Mouse (Mus musculus) midbrain, embryonic 11.5 days (tissue): ENCODE results near the gene Ppfibp2. TPM values are rescaled to one million over a fixed set of nuclear protein-coding genes. Genes with fewer than 3 reads are reported as not detected.

Experiments used
- ATAC-seq: fragments of 200-750 bp; cut with Nextera tagmentation; 2 replicates; pipeline ENCODE4 v1.8.0; 2017; ENCODE audit warnings: moderate TSS enrichment, moderate library complexity; ENCODE audit not compliant: low FRiP score
- DNase-seq: peaks from one replicate; pipeline ENCODE4 v3.0.0; 2015; ENCODE audit warnings: low spot score; ENCODE audit errors: missing footprints
- H3K27ac ChIP-seq: fragments of 300-500 bp; sonication (generic); 2 replicates; pipeline ENCODE4 v1.5.1; 2014; ENCODE audit warnings: low read depth, low read length
- H3K27me3 ChIP-seq: fragments of 300-500 bp; sonication (generic); 2 replicates; pipeline ENCODE4 v1.6.1; 2014; ENCODE audit warnings: mild to moderate bottlenecking, low read length, moderate library complexity, mixed read lengths; ENCODE audit not compliant: control insufficient read depth, insufficient read depth
- H3K36me3 ChIP-seq: fragments of 300-500 bp; sonication (generic); 2 replicates; pipeline ENCODE4 v1.6.1; 2014; ENCODE audit warnings: mild to moderate bottlenecking, low read length, moderate library complexity, mixed read lengths; ENCODE audit not compliant: control insufficient read depth, insufficient read depth
- H3K4me1 ChIP-seq: fragments of 300-500 bp; sonication (generic); 2 replicates; pipeline ENCODE4 v1.6.1; 2014; ENCODE audit warnings: low read length; ENCODE audit not compliant: control insufficient read depth, insufficient read depth
- H3K4me2 ChIP-seq: fragments of 300-500 bp; sonication (generic); 2 replicates; pipeline ENCODE4 v1.6.1; 2014; ENCODE audit warnings: mild to moderate bottlenecking, moderate library complexity
- H3K4me3 ChIP-seq: fragments of 300-500 bp; sonication (generic); 2 replicates; pipeline ENCODE4 v1.5.1; 2014; ENCODE audit warnings: low read depth, low read length
- H3K9ac ChIP-seq: fragments of 300-500 bp; sonication (generic); 2 replicates; pipeline ENCODE4 v1.6.1; 2014; ENCODE audit warnings: low read length
- H3K9me3 ChIP-seq: fragments of 300-500 bp; sonication (generic); 2 replicates; pipeline ENCODE4 v1.6.1; 2016; ENCODE audit warnings: low read length; ENCODE audit not compliant: control insufficient read depth
- WGBS: fragments of 180-500 bp; shearing (Covaris S2); extraction: QIAGEN DNeasy Blood & Tissue Kit; methylation state at CpG from one replicate; pipeline ENCODE4 v1.1.7; 2014; 5-methylcytosine and 5-hydroxymethylcytosine counted together
- polyA plus RNA-seq: library from polyadenylated mRNA; unstranded; fragments of >200 nt; fragmentation: Nextera tagmentation; extraction: Ambion mirVana; gene quantifications from 2 replicates; pipeline ENCODE4 v1.2.1, GENCODE M21; 2014

The Ppfibp2 gene
- polyA plus RNA-seq, 1 experiment from 2014 or later, result 2.9 TPM

- Histone ChIP-seq H3K27me3 (no peaks in the 10 kb centered on the region), H3K27ac (no peak overlapping the region), H3K4me1 (no peaks in the 10 kb centered on the region), H3K4me3 (no peak overlapping the region), H3K9ac (no peak overlapping the region), H3K9me3 (no peaks in the 10 kb centered on the region), H3K4me2 (no peak overlapping the region), H3K36me3 (no peaks in the 10 kb centered on the region)
- ATAC-seq (no peak), DNase-seq (no peak)
- WGBS, result 90% methylated on average over 1 of the region's 1 CpGs
Observed at GRCm38 (mm10) chr7:107720771-107721170, 125.8 kb downstream of the Ppfibp2 start.

GRCm38 (mm10) chr7:107722536-107722935, 127.5 kb downstream of the Ppfibp2 start:
- H3K4me3 ChIP-seq, result no peak overlapping the region
- H3K4me2 ChIP-seq, result no peak overlapping the region
- no peak overlapping the region for H3K9ac ChIP-seq
- H3K36me3 ChIP-seq, result no peaks in the 10 kb centered on the region
- no peaks in the 10 kb centered on the region for H3K4me1 ChIP-seq
- ATAC-seq (no peak), DNase-seq (no peak)
- 86% methylated on average over 4 of the region's 4 CpGs for WGBS
- no peaks in the 10 kb centered on the region for H3K9me3 ChIP-seq
- H3K27ac ChIP-seq, result no peak overlapping the region
- no peaks in the 10 kb centered on the region for H3K27me3 ChIP-seq

GRCm38 (mm10) chr7:107727538-107727937, 132.5 kb downstream of the Ppfibp2 start:
- H3K27ac ChIP-seq, result no peak overlapping the region
- no peaks in the 10 kb centered on the region for H3K27me3 ChIP-seq
- H3K9ac ChIP-seq, result no peak overlapping the region
- H3K4me1 ChIP-seq, result no peaks in the 10 kb centered on the region
- ATAC-seq (no peak), DNase-seq (no peak)
- no peaks in the 10 kb centered on the region for H3K9me3 ChIP-seq
- no peak overlapping the region for H3K4me3 ChIP-seq
- 75% methylated on average over 3 of the region's 3 CpGs for WGBS
- H3K36me3 ChIP-seq, result no peaks in the 10 kb centered on the region
- no peak overlapping the region for H3K4me2 ChIP-seq

GRCm38 (mm10) chr7:107730587-107730986, 135.6 kb downstream of the Ppfibp2 start:
- no peak for ATAC-seq
- no peaks in the 10 kb centered on the region for H3K36me3 ChIP-seq
- 77% methylated on average over 9 of the region's 10 CpGs for WGBS

GRCm38 (mm10) chr7:107733162-107733561, 138.2 kb downstream of the Ppfibp2 start:
- no peak overlapping the region for H3K4me3 ChIP-seq
- no peak for ATAC-seq
- H3K36me3 ChIP-seq, result no peaks in the 10 kb centered on the region
- no peak overlapping the region for H3K27ac ChIP-seq
- H3K9ac ChIP-seq, result no peak overlapping the region
- H3K4me2 ChIP-seq, result no peak overlapping the region
- 77% methylated on average over 2 of the region's 2 CpGs for WGBS
- no peaks in the 10 kb centered on the region for H3K27me3 ChIP-seq
- H3K4me1 ChIP-seq, result no peaks in the 10 kb centered on the region
- DNase-seq, result peak; percentile 75
- H3K9me3 ChIP-seq, result no peaks in the 10 kb centered on the region

More at GRCm38 (mm10) chr7:107730587-107730986, 135.6 kb downstream of the Ppfibp2 start:
- Histone ChIP-seq H3K27me3 (no peaks in the 10 kb centered on the region), H3K9ac (no peak overlapping the region), H3K27ac (no peak overlapping the region), H3K4me2 (no peak overlapping the region), H3K4me1 (no peaks in the 10 kb centered on the region), H3K9me3 (no peaks in the 10 kb centered on the region), H3K4me3 (no peak overlapping the region)
- no peak for DNase-seq

GRCm38 (mm10) chr7:107738726-107739125, 143.7 kb downstream of the Ppfibp2 start:
- no peak overlapping the region for H3K4me3 ChIP-seq
- ATAC-seq (0 out of 2 replicates have a peak, but pooled peaks have one; percentile 48), DNase-seq (peak; percentile 85)
- H3K27me3 ChIP-seq, result no peaks in the 10 kb centered on the region
- no peaks in the 10 kb centered on the region for H3K9me3 ChIP-seq
- H3K9ac ChIP-seq, result no peak overlapping the region
- H3K4me1 ChIP-seq, result no peaks in the 10 kb centered on the region
- no peak overlapping the region for H3K4me2 ChIP-seq
- 37% methylated on average over 2 of the region's 2 CpGs for WGBS
- H3K36me3 ChIP-seq, result no peaks in the 10 kb centered on the region
- H3K27ac ChIP-seq, result no peak overlapping the region

- no peak for DNase-seq
- no peak overlapping the region for H3K27ac ChIP-seq
- 87% methylated on average over 10 of the region's 10 CpGs for WGBS
Observed at GRCm38 (mm10) chr7:107742963-107743465, 148.0 kb downstream of the Ppfibp2 start.

GRCm38 (mm10) chr7:107744454-107744853, 149.4 kb downstream of the Ppfibp2 start:
- H3K4me3 ChIP-seq, result no peak overlapping the region
- H3K27ac ChIP-seq, result no peak overlapping the region
- no peaks in the 10 kb centered on the region for H3K36me3 ChIP-seq
- no peaks in the 10 kb centered on the region for H3K9me3 ChIP-seq
- no peaks in the 10 kb centered on the region for H3K4me1 ChIP-seq
- no peaks in the 10 kb centered on the region for H3K27me3 ChIP-seq
- no peak overlapping the region for H3K4me2 ChIP-seq
- 92% methylated on average over 4 of the region's 4 CpGs for WGBS
- no peak for DNase-seq
- no peak overlapping the region for H3K9ac ChIP-seq
- no peak for ATAC-seq

More at GRCm38 (mm10) chr7:107742963-107743465, 148.0 kb downstream of the Ppfibp2 start:
- H3K4me2 ChIP-seq, result no peak overlapping the region
- H3K4me1 ChIP-seq, result no peaks in the 10 kb centered on the region
- no peaks in the 10 kb centered on the region for H3K27me3 ChIP-seq
- no peak overlapping the region for H3K4me3 ChIP-seq
- no peaks in the 10 kb centered on the region for H3K36me3 ChIP-seq
- no peaks in the 10 kb centered on the region for H3K9me3 ChIP-seq
- no peak for ATAC-seq
- H3K9ac ChIP-seq, result no peak overlapping the region

GRCm38 (mm10) chr7:107745111-107745510, 150.1 kb downstream of the Ppfibp2 start:
- no peak overlapping the region for H3K9ac ChIP-seq
- no peak overlapping the region for H3K4me2 ChIP-seq
- no peak overlapping the region for H3K4me3 ChIP-seq
- H3K4me1 ChIP-seq, result no peaks in the 10 kb centered on the region
- H3K9me3 ChIP-seq, result no peaks in the 10 kb centered on the region
- ATAC-seq, result no peak
- 79% methylated on average over 2 of the region's 2 CpGs for WGBS
- no peak for DNase-seq
- no peaks in the 10 kb centered on the region for H3K36me3 ChIP-seq
- no peak overlapping the region for H3K27ac ChIP-seq
- H3K27me3 ChIP-seq, result no peaks in the 10 kb centered on the region
